Mouse (Mus musculus) activated CD4-positive, CD25-positive, alpha-beta regulatory T cell (primary cell): Measurements from ENCODE around the gene Sult3a1. TPM values are rescaled to one million over a fixed set of nuclear protein-coding genes. Genes with fewer than 3 reads are reported as not detected.

Experiments used
- polyA plus RNA-seq, 2 experiments: library from polyadenylated mRNA; unstranded; fragments of 100-300 nt; shearing (Covaris generic); gene quantifications; one replicate each; pipeline ENCODE4 v1.2.1; 2017

Gene Sult3a1
- polyA plus RNA-seq: not detected

DNA sequence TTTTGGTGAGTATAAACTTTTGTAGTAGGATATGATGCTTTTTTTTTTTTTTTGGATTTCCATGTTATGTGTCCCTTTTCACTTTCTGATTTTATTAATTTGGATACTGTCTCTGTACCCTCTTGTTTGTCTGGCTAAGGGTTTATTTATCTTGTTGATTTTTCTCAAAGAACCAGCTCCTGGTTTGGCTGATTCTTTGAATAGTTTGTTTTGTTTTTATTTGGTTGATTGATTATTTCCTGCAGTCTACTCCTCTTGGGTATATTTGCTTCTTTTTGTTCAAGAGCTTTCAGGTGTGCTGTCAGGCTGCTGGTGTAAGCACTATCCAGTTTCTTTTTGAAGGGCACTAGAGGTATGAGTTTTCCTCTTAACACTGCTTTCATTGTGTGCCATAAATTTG, at the start of gene Sult3a1:
Gene Sult3a1 (plus strand): TSS at position 301 of the 400 bp plus-strand sequence.

DNA sequence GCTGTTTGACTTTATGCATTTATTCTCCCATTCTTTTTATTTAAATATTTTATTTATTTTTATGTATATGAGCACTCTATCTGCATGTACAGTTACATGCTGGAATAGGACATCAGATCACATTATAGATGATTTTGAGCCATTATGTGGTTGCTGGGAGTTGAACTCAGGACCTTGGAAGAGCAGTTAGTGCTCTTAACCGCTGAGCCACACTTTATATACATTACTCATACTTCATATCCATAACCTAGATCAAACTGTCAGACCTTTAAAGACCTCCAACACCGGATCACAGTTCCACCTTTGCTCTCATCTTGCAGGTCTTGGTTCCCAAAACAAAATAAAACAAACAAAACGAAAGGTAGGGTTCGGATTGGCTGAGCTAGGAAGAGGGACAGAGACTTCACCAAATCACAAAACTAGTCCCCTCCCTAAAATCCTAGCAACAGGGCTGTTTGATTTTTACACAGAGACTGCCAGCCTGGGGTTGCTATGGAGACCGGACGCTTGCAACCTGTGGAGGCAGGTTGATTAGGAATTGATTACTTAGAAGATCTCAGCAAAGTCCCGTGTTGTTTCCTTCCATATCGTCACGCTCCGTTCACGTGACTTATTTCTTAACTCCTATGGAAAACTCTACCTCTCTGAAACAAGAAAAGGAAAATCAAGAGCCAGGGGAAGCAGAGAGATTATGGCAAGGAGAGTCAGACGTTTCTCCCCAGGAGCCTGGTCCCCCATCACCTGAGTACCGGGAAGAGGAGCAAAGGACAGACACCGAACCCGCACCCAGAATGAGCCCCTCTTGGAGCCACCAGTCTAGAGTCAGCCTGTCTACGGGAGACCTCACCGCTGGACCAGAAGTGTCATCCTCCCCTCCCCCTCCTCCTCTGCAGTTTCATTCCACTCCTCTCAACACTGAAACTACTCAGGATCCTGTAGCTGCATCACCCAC, 47.3 kb downstream of the Sult3a1 start, which contains the start of gene Rsph4a:
Gene Rsph4a (plus strand): TSS at position 582 of the 952 bp plus-strand sequence.

Other genes with a start within 250 kb of the Sult3a1 start
- gene Clvs2, start 233.0 kb upstream of the Sult3a1 start, polyA plus RNA-seq: under 1 TPM in 1 of 2 experiments, not detected in 1; 0.31 TPM
- gene Sult3a2, start 71.0 kb upstream of the Sult3a1 start, polyA plus RNA-seq: not detected
- not detected for gene Rsph4a, start 47.4 kb downstream of the Sult3a1 start, polyA plus RNA-seq
- gene Zup1, start 93.5 kb downstream of the Sult3a1 start, polyA plus RNA-seq: 10 to 100 TPM; 63.0 to 71.7 TPM
- gene Rwdd1, start 161.9 kb downstream of the Sult3a1 start, polyA plus RNA-seq: 100 to 1,000 TPM; 155 to 157 TPM
- not detected for gene Trappc3l, start 179.9 kb downstream of the Sult3a1 start, polyA plus RNA-seq
- not detected for gene Calhm4, start 186.6 kb downstream of the Sult3a1 start, polyA plus RNA-seq
- gene Calhm5, start 238.8 kb downstream of the Sult3a1 start, polyA plus RNA-seq: not detected